Mouse (Mus musculus): ENCODE measurements at regions not wholly inside any gene's neighbourhood (a gene's known extent, or its start where the extent isn't known, plus 50 kb on each side); places are given as distances from the start of the nearest gene placed in this dataset.
A peak's percentile ranks its signal among the peaks of the same experiment; 100 is the strongest.

DNA sequence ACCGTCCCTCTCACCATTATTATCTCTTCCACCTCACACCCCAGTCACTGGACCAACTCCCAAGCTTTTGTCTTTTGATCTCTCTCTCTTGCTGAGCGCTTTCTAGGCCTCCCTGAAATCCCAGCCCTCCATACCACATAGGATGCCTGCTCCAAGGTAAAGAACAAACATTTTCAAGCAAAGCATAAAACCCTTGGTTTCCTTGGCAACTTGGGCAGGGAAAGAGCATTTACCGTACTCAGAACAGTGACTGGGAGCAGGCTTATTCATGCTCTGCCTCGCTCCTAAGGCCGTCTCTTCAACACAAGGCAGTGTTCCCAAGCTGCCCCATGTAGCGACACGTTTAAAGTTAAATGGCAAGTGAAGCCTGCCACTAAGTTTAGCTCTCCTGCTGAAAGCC, 282.9 kb upstream of the Sash1 start:
- DNase-seq (ENCODE audit: low spot score in 2 of 2): no peak

DNA sequence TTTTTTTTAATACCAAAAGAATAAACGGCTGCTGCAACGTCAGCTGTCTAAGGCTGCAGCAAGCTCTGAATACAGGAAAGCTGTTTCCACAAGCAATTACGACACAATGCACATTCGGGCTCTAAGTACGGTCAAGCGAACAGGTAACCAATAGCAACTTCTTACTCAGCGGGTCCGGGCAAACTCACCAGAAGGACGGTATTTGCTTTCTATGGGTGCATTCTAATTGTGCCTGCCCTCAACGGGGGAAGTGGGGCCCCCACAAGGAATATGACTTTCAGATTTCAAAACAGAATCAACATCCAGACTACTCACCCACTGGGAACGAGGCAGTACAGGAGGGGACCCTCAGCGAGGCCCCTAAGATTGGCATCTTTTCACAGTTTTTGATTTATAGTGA, 280.1 kb upstream of the Sash1 start:
- DNase-seq (ENCODE audit: low spot score in 2 of 2): peak in 1 of 2 experiments; percentile 4

DNA sequence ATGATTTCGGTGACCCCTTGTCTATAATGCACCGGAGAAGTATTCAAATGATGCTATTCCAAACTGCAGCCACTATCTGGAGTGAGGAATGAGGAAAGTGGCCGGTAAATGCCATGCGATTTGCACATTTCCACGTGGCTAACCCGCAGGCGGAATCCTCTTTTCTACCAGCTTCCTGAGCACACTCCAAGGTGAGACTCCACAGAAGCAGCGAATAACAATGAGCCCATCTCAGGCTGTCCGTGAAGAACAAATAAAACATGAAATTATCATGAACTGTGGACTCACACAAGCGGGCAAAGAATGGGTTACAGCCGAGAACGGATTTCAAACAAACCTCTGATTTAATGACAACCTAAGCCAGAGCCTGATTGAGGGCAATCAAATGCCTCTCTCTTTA, 279.7 kb upstream of the Sash1 start:
- no peak for DNase-seq (ENCODE audit: low spot score in 2 of 2)

DNA sequence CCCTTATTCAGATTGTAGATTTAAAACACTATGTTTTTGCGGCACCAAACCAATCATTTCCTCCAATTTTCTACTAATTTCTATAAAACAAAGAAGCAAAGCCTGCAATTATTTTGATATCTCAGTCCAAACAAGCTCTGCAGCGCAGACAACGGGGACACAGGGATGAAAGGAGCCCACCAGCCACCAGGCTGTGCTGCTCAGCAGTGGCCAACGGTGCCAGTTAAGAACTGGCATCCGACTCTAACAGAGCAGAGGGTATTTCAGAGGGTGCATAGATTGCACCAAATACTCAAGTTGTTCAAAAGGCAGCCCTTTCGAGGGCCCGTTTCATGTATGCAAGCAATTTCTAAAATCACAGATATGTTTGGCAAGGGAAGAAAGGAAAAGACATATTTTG, 278.5 kb upstream of the Sash1 start:
- no peak for DNase-seq (ENCODE audit: low spot score in 2 of 2)

DNA sequence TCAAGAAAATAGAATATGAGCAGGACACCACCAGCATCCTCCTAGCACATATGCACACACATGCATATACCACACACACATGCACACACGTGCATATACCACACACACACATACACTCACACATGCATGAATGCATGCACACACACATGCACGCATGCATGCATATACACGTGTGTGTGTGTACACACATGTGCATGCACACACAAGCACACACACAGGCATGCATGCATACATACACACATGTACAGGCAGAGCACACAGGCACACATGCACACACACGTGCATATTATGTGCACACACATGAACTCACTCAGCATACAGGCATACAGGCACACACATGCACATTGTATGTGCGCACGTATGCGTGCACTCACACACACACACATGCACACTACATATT, 275.7 kb upstream of the Sash1 start:
- DNase-seq (ENCODE audit: low spot score in 2 of 2): no peak

DNA sequence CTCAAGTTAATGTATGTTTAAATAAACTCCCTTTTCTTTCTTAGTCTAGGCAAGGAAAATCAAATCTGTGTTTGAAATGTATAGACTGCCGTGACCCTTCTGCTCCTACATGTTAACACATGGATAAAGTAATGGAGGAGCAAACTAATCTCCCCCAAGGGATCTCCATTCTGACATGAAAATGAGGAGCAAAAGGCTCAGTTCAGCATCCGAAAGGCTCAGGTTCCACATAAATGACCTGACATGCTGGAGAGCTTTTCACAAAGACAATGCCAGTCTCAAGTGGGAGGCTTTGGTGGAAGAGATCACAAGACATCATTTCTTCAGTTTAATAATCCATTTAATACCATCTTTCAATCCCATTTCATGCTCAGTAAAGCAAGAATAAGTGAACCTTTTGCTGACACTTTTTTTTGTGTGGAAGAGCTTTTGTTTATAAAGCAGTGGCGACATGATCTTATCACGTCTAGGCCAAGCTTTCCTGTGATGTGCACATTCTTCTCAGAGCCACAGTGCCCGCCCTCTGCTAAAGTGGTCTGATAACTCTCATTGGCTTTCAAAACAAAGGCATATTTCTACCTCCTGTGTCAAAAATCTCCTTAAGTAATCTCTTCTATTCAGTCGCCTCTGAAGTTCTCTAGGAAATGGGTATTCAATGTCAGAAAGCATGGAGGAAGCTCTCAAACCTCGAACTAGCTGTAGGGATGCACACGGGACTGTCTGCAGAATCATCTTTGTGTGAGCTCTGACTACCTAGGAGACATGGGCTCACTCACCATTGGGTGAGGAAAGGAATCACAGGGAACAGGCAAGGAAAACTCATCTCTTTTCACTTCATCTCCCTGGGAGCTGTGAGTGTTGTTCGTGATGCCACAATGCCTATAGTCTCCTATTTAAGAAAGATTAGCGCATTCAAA, 271.7 kb upstream of the Sash1 start:
- no peak for DNase-seq (ENCODE audit: low spot score in 2 of 2)

DNA sequence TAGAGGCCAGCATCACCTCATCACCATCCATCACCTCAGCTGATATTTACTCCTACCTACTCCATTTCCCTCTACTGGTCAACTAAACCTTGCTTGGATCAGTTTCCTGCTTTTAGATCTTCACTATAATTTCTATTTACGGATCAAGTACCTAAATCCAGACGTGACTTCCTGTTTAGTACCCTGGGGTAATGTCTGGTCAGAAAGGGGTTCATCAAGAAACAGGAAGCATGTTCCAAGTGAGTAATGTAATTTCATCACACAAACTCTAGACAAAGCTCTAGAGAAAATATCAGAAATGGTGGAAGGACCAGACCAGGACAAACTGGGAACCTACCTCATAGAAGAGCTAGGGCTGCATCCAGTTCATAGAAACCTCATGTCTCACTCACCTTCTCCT, 250.2 kb upstream of the Sash1 start:
- DNase-seq (ENCODE audit: low spot score in 2 of 2): no peak

DNA sequence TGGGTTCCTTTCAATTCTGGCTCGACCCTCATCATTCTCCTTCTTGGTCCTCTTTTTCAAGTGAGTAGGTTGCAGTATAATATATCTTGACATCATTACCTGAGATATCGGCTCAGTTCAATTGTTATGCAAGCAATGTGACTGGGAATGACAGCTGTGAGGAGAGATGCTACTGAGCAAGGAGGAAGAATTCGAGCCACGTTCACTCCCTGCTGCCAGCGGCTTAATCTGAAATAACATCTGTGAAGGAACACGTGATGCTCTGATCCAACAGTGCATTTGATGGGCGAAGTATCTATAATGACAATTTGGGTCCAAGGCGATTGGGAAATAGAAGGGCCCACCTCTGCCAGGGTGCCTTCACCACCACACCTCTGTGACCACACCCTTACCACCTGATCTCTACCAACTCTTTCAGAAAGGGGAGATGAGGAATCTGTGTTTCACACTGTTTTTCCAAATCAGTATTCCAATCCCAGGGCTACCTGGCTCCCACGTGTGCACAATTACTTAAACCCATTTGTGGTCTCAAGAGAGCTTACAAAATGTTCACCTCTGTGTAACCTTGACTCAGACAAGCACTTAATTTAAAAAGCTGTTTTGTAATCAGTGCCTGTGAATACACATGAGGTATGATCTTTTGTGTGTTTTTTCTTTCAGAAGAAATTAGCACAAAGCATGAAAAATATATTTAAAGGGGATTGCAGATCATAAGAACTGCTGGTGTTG, 248.6 kb upstream of the Sash1 start:
- no peak for DNase-seq (ENCODE audit: low spot score in 2 of 2)

DNA sequence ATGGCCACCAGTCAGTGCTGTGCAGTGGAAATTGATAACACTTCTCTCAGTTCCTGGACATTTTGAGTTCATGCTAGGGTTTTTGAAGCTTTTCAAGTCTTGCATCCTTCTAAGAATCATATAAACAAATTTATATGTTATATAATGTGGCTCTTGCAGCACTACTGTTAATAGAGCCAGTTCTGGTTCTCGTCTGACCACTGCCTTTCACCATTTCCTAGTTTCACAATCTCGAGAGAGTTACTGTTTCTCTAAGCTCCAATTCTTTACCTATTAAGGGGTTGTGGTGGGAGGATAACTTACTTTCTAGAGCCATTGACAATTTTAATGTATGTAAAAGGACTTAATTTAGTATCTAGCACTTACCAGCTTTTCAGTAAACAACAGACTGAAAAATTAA, 244.2 kb upstream of the Sash1 start:
- DNase-seq (ENCODE audit: low spot score in 2 of 2): no peak

DNA sequence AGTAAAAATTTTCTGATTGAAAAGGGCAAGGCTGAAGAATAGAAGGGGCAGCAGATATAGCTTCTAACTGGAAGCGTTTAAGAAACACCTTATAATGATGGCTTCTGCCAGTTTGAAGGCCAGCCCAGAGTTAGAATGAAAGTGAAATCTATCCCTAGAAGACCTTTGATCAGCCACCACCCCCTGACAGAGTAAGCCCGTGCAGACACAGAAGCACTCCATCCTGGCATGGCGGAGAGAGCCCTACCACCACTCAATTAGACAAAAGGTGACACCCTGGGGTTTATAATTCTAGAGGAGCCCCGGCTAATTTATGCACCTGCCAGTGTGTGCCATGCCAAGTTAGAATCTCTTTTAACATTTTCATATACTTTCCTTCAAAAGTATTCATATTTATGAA, 233.4 kb upstream of the Sash1 start:
- DNase-seq (ENCODE audit: low spot score in 2 of 2): no peak

DNA sequence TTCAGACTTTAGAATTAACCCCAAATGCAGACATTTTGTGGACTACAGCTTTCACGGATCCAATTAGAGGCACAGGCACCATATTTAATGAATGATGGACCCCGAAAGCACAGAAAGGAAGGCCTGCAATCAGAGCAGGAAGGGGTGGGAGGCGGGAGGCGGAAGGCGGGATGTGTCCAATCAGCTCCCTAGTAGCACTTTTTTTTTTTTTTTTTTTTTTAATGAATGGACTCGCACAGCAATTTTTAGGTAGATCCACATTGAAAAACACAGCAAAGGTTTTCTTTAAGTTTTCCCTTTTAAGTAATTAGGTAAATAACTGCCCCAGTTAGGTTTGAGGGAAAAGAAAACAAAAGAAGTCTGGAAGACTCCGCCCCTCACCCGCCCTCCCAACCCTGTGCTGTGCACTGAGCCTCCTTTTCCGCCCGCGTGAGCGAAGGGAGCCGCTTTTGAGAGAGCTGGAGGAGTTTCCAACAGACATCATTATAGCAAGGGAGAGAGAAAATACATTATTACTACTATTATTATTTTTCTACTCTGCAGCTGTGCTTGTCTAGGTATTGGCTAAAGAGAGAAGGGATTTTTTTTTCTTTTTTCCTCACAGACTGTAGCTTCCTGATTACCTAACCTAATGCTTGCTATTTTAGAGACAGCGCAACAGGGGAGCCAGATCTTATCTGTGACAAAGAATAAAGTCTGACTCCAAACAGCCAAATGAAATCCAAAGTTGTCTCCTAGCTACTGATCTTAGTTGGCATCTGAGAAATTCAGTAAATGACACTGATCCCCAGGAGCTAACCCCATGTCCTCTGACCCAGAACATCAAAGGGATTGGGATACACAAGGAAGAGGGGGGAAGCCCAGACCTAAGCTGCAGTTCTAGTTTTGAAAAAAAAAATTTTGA, 232.0 kb upstream of the Sash1 start:
- no peak for DNase-seq (ENCODE audit: low spot score in 2 of 2)

DNA sequence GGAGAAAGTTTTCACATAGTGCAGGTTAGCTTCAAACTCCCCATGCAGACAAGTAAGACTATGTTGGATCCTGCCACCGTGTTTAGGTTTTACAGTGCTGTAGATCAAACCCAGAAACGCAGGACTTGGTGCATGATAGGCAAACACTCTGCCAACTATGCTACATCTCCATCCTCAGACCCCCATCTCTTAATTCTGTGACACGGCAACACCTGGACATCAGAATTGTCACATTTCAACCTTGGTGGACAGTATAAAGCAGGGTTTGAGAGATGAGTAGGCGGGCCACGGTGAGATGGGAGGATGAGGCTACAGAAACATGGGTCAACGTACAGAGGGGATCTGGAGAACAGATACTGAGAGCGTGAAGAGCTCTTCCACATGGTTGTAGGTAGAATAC, 231.3 kb upstream of the Sash1 start:
- no peak for DNase-seq (ENCODE audit: low spot score in 2 of 2)

DNA sequence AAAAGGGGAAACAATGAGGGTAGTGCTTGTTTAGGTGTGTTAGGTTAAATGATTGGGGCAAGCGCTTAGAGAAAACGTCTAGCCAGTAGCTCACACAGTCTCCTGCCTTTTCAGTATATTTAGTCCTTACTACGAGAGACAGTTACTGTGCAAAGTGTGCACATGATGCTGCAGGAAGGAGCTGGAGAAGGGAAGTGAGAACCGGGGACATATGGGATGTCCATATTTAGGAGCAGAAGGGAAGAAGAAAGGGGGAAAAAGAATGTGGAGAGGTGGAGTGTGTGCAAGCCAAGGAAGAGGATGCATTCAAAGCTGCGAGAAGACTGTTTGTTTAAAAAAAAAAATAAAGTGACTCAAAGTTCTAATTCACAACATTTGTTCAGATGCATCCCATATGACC, 227.8 kb upstream of the Sash1 start:
- DNase-seq (ENCODE audit: low spot score in 2 of 2): no peak

DNA sequence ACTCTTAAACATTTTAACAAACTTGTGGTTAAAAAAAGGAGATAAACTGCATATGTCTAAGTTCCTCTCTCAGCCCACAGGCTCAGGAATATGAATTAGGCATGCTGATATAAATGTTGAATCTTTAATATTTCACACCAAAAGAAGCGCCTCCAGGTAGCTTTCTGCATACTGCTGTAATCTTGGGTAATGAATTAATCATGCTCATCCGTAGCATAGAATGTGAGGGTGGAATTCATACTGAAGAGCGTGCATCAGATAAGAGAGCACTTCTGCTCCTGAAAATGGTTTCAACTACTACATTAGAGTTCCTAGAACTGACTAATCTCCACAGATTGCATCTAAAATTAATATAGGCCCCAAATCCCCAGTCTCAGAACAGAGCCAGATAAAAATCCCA, 225.2 kb upstream of the Sash1 start:
- DNase-seq (ENCODE audit: low spot score in 2 of 2): no peak

DNA sequence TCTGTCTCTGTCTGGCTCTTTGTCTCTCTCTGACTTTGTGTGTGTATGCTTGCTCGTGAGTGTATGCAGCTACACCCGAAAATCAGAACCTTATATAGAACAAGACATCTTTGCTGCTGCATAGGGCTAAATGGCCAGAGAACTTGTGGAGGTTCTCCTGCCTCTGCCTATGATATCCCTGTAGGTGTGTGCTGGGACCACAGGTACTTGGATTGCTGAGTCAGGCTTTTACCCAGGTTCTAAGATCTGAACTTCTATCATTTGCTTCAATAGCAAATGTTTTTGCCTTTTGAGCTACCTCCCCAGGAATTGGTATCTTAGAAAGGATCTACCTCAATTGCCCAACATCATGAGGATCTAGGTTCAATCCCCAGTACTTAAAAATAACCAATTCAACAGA, 210.3 kb upstream of the Sash1 start:
- DNase-seq (ENCODE audit: low spot score in 2 of 2): no peak

DNA sequence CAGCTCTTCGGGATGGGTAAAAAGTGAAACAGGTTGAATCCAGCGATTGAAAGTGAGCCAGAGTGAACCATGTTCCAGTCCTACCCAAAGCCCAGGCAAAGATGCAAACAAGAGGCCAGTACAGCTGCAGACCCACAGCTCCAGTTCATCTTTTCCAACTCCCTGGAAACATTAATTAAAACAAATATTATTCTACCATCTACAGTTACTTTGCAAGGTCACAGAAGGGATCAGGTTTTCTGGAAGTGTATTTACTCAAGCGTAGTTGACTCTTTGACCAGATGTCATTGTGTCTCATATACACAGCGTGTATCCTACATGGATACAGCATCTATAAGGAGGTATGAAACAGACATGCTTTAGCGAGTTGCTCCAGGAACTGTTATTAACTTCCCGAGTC, 209.3 kb upstream of the Sash1 start:
- no peak for DNase-seq (ENCODE audit: low spot score in 2 of 2)

DNA sequence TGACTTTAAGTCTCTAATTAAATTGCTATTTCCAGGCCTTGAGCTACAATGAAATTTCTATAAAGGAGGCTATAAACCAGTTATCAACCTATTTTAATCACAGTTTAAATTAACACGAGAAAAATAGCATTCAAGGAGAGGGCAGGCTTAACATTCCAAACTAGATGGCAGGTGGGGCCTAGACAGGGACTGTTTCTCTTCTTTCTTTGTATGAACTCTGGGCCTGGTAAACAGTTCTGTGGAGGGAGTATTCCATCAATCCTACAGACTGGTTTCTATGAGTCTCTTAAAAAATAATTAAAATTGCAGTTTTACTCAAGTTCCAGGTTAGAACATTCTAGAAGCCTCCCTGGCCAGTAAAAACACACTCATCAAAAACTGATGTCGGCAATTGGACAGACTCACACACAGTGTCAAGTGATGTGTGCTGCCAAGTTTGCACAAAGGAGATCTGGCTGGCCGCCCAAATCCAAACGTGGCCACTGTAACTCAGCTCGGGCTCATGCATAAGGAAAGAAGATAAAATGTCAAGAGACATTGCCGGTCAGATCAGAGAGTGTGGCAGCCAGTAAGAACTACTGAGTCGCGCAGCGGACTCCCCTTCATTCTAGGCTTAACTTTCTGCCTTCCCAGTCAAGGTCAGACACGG, 206.5 kb upstream of the Sash1 start:
- DNase-seq (ENCODE audit: low spot score in 2 of 2): no peak

DNA sequence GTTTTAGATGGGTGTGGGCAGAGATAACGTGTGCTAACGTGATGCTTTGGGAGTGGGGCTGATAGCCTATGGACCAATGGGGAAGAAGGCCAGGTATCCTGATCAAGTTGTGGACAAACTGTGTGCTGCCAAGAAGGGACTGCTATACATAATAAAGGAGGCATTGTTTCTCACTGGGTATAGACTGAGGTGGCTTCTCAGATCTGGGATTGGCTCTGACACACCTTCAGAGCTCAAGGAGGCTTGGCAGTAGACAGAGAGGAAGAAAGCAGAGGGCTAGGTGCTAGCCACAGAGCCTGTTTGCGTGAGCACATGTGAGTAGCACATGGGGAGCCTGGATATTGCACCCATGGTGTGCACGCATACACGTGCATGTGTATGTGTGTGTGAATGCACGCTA, 205.1 kb upstream of the Sash1 start:
- no peak for DNase-seq (ENCODE audit: low spot score in 2 of 2)

DNA sequence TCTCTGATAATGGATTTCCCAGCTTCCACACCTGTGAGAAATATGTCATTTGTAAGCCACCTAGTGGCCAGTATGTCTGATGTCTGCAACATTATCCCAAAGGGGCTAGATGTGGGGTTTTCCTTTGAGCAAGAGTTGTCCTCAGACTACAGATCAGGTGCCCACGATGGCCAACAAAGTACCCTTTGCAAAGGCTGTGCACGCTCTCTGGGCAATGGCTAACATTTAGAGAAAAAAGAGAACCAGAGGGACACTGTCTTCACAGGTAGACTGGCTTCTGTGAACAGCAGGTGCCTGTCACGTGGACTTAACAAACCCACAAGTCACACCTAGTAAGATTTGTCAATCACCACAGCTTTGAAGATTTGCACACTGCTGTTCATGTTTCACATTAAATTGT, 202.0 kb upstream of the Sash1 start:
- no peak for DNase-seq (ENCODE audit: low spot score in 2 of 2)

DNA sequence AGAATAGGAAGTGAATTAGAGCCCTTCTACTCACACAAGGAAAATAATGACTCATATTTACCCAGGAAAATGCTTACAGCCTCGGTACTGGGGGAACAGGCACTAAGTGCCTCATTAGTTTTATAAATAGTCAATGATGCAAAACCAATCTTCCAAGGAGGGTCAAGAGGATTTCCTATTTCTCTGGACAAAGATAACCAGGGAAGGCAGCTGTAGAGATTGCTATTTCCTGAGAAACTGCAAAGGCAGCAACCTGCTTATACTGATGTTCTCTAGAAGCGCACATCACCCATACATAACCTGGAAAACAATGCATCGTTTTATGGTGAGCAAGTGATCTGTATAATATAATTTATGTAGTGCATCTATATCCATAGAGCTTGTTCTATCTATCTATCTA, 201.3 kb upstream of the Sash1 start:
- DNase-seq (ENCODE audit: low spot score in 2 of 2): no peak

DNA sequence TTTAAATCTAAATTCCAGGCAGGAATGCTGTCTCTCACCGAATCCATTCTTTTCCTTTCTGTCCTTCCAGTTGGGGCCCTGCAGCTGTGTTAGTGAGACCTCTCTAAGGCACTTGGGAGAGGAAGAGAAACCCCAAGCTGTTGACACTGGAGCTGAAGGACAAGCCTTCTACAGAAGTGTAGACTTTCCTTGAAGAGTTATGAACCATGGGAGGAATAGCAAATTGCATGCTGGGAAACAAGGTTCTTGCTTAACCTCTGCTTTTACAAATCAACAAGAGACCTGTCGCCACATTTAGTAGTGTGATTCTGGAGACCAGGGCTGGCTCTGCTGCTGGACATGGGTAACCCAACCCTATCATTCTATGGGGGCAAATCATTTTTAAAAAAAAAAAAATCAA, 200.8 kb upstream of the Sash1 start:
- no peak for DNase-seq (ENCODE audit: low spot score in 2 of 2)

DNA sequence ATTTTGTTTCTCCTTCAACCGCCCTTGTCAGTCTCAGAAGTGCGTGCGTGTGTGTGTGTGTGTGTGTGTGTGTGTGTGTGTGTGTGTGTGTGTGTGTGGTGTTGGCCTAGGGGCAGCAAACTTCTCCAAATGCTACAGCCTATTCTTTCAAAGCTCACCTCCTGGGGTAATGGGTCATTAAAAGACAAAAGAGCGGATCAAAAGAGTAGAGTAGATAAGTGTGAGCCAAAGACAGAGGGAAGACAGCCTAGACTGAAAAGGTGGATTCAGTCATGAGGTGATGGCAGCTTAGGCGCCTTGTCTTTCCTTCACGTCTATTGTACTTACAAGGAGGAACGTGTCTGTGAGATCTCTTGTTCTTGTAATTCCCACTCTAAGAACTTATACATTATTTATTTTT, 199.6 kb upstream of the Sash1 start:
- no peak for DNase-seq (ENCODE audit: low spot score in 2 of 2)

Data from frontal cortex, postnatal 25 days (tissue).